Mouse (Mus musculus) adrenal gland, postnatal 10 days (tissue): ENCODE results near the gene Srgap1. TPM values are rescaled to one million over a fixed set of nuclear protein-coding genes. Genes with fewer than 3 reads are reported as not detected.

Source experiments
- DNase-seq: peaks from one replicate; pipeline ENCODE4 v3.0.0; 2021; ENCODE audit warnings: mixed read lengths
- total RNA-seq, 2 experiments: library from RNA; stranded (reverse); gene quantifications; 2 replicates each; pipeline ENCODE4 v1.2.3; 2021

The Srgap1 gene
- total RNA-seq, 2 experiments from 2014 or later, result 3.6 to 7.3 TPM

DNA sequence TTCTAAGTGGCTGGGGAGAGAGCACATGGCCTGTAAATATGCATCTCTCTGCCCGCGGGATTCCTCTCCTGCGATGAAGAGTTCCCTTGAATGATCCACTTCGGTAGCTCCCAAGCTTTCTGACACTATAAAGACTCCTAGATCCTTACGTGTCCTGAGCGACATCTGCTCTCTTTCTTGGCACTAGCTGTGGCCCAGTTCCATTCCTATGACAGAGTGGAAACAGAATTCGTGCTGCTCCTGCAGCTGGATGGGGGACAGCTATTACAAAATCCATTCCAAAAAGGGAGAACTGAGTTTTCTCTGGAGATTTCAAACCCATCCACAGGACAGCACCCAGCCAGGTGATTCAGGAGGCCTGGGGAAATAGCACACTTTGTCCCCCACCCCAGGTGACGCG is 285.0 kb downstream of the Srgap1 start:
- no peak for DNase-seq

DNA sequence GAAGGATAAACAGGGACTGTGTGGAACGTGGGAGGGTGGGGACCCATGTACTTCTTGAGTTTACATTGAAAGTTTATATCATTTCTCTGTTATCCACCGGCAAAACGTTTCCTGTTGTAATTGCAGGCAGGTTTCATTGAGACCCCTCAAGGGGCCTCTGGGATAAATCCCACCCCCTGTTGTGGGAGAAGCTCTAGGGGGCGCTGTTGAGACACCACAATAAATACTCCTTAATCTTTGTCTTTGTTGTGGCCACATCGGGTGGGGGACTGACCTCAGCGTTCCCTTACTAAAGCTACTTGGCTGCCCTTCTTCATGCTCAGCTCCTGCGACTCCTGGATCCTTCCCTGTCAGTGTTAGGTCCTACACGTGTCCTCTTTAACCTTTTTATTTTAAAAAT is 288.0 kb downstream of the Srgap1 start:
- no peak for DNase-seq

DNA sequence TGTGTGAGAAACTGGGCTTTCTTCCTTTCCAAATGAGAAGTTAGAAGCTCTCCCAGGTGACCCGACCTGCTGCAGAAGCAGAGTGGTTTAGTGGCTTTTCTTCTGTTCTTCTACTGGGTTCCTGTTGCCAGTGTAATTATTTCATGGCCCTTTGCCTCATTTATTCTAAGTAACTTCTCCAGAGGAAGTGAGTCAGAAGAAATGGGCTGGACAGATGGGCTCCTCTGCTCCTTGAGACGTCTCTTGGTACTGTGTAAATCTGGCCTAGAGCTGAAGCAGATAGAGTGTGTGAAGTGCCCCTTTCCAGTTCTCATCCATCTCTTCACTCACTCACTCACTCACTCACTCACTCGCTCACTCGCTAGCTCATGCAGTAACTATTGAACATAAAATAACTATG is 290.4 kb downstream of the Srgap1 start:
- no peak for DNase-seq

DNA sequence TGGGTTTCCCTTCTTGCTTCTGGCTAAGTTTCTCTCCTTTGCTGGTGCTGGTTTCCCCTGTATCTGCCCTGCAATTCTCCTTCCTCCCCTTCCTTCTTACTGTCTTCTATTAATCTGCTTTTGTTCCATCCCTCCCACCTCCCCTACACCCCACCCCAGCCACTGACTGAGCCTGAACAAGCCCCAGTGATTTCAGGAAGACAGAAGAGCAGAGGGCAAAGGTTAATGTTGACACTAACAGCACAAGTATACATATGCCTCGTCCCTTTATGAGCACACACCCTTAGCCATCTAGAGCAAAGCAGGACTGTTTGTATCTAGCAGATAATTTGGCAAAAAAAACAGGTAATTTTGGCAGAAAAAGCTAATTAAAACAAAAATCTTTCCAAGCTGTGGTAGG is 291.3 kb downstream of the Srgap1 start:
- no peak for DNase-seq

DNA sequence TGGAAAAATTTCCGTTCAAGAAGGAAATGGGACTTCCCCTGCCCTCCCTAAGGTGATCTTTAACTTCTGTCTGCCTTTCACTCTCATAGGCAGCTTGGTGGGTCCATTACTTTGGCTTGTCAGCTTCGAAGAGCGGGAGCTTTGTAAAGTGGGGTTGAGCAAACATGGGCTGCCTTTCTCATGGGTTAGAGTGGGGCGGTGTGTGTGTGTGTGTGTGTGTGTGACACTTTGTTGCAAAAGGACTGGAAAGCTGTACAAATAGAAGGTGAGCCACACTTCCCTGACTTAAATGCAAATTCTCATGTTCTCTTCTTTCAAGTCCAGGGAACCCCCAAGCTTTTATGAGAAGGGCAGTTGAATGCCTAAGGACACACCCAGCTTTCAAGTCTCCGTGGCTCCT is 292.9 kb downstream of the Srgap1 start:
- no peak for DNase-seq

DNA sequence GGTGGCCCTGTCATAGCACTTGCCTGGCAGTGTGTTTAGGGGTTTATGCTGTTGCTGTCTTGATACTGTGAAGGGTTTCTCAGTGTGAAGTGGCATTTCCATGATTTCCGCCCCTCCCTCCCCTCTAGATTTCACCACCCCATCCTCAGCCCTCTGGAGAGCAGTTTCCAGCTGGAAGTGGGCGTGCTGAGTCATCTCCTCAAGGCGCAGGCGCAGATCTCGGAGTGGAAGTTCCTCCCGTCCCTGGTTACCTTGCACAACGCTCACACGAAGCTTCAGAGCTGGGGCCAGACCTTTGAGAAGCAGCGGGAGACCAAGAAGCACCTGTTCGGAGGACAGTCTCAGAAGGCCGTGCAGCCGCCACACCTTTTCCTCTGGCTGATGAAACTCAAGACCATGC is 296.9 kb downstream of the Srgap1 start:
- peak; percentile 17 for DNase-seq

DNA sequence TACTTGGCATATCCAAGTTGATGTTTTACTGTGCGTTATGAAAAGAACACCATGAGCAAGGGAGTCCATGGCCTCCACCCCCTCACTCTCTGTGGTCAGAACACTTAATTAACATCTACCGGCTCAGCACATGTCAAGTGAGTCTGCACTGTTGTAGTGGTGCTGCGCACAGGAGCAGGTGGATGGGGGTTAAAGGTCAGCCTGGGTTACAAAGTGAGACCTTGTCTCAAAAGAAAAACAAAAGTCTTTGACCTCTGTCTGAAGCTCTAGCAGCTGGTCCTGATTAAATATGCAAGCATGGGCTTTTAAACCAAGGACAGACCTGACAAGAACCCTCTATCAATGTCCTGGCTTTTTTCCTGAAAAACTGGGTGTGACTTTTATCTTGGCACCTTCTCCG is 304.8 kb downstream of the Srgap1 start:
- DNase-seq, result no peak

DNA sequence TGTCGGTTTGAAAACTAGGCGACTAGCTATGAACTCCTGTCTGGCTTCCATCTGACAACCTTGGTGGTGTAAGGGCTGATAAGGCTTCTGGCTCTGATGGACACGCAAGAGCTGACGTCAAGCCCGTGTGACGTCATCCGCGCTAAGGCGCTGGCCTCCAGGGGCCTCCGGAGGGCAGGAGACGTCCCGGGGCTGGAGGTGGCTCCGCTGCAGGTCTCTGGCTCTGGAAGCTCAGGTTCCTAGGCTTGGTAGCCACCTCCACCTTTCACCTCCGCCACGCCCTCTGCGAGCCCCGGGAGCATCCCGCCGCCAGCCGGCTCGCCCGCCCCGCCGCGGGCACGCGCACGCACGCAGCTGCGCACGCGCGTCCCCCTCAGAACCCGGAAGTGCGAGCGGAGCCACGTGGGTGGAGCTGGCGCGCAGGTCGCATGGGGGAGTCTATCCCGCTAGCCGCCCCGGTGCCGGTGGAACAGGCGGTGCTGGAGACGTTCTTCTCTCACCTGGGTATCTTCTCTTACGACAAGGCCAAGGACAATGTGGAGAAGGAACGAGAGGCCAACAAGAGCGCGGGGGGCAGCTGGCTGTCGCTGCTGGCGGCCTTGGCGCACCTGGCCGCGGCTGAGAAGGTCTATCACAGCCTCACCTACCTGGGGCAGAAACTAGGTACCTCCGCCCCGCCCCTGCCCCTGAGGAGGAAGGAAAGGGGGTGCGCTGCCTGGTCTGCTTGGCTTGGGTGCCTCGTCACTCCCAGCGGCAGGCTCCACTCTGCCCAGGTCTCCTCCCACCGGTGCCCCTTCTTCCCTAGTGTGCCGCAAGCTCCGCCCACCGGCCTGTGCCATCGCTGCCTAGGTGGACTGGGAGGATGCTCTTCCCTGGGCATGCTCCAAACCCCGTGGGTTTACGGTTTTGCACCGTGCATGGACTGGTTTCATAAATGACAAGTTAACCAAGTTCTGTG is 307.3 kb downstream of the Srgap1 start, which contains the start of gene BC048403:
Gene BC048403, plus strand, starts transcription at position 390 of the 958 bp plus-strand sequence.
- peak; percentile 93 for DNase-seq

DNA sequence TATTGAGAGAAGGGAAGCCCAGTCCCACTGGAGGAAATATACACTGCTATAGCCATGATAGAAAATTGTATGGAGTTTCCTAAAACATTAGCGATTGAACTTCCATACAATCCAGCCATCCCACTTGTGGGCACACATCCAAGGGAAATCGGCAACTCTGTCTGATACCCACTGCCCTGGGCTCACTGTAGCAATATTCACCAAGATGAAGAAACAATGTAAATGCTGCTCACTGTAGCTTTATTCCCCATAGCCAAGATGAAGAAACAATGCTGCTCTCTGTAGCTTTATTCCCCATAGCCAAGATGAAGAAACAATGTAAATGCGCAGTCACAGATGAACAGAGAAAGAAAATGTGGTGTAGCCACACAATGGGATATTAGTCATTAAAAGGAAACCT is 309.9 kb downstream of the Srgap1 start:
- no peak for DNase-seq

DNA sequence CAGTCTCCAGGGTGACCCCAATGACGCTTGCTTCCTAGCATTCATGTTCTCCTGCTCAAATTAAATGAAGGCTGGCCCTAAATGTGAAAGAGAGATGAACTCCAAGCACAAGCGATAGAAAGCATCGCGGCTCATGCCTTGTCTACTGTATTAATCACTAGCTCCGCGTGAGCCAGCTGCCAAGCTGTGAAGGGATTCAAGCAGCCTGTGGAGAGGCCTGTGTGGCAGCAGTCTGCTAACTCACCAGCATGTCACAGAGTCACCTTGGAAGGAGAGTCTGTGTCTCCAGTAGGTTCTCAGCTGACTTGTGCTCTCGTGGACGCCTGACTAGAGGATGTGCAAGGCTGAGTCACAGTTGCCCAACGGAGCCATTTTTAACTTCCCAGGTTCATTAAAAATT is 314.6 kb downstream of the Srgap1 start:
- DNase-seq, result no peak

DNA sequence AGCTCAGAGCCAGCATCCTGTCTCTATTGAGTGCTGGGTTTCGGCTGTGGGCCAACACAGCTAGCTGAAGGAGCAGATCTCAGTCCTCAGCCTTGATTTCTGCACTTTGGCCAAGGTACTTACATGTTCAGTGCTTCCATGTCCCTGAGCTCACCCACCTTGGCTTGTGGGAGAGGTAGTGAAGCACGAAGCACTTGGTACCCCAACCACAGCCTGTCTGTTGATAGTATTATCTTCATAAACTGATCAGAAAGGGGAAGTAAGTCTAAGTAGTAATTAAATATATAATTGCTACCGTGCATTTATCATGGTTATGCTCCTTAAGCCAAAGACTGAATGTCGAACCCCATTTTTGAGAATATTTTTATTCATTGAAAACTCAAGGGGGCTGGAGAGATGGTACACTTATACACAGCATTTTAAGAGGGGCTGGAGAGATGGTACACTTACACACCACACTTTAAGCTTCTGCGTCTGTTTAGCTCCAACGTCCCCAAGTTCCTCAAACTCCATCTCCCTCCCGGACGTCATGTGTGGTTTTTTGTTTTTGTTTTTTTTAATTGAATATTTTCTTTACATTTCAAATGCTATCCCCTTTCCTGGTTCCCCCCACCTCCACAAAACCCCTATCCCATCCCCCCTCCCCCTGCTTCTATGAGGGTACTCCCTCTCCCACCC is 315.9 kb downstream of the Srgap1 start:
- no peak for DNase-seq

Other genes with a start within 250 kb of the Srgap1 start
- gene Rxylt1, start 50.1 kb upstream of the Srgap1 start, total RNA-seq, result 10 to 100 TPM; 52.2 to 54.0 TPM